Mouse (Mus musculus) neural tube, embryonic 14.5 days (tissue): ENCODE results near the gene Cldn15. TPM values are rescaled to one million over a fixed set of nuclear protein-coding genes. Genes with fewer than 3 reads are reported as not detected.

Experiments
- ATAC-seq: fragments of 200-750 bp; cut with Nextera tagmentation; 2 replicates; pipeline ENCODE4 v1.8.0; 2017; ENCODE audit warnings: low read depth, mild to moderate bottlenecking, moderate TSS enrichment, moderate library complexity
- H3K27ac ChIP-seq: fragments of 300-500 bp; sonication (generic); 2 replicates; pipeline ENCODE4 v1.5.1; 2014; ENCODE audit warnings: low read depth, mild to moderate bottlenecking, control low read depth, low read length, moderate library complexity, mixed read lengths
- H3K27me3 ChIP-seq: fragments of 300-500 bp; sonication (generic); 2 replicates; pipeline ENCODE4 v1.6.1; 2014; ENCODE audit warnings: low read length; ENCODE audit not compliant: control insufficient read depth, insufficient read depth
- H3K36me3 ChIP-seq: fragments of 300-500 bp; sonication (generic); 2 replicates; pipeline ENCODE4 v1.6.1; 2014; ENCODE audit warnings: low read length, mixed read lengths; ENCODE audit not compliant: control insufficient read depth, insufficient read depth
- H3K4me1 ChIP-seq: fragments of 300-500 bp; sonication (generic); 2 replicates; pipeline ENCODE4 v1.6.1; 2014; ENCODE audit warnings: low read length; ENCODE audit not compliant: control insufficient read depth, insufficient read depth
- H3K4me2 ChIP-seq: fragments of 300-500 bp; sonication (generic); 2 replicates; pipeline ENCODE4 v1.6.1; 2014; ENCODE audit warnings: mild to moderate bottlenecking, low read depth, low read length, control low read depth
- H3K4me3 ChIP-seq: fragments of 300-500 bp; sonication (generic); 2 replicates; pipeline ENCODE4 v1.5.1; 2014; ENCODE audit warnings: low read depth, low read length, control low read depth, mixed read lengths
- H3K9ac ChIP-seq: fragments of 300-500 bp; sonication (generic); replicated peaks from 2 replicates; pipeline ENCODE4 v1.6.1; 2014; ENCODE audit warnings: low read depth, mild to moderate bottlenecking, control low read depth, low read length, mixed read lengths
- H3K9me3 ChIP-seq: fragments of 300-500 bp; sonication (generic); 2 replicates; pipeline ENCODE4 v1.6.1; 2016; ENCODE audit warnings: low read length; ENCODE audit not compliant: control insufficient read depth
- WGBS: fragments of 180-500 bp; shearing (Covaris S2); extraction: QIAGEN DNeasy Blood & Tissue Kit; methylation state at CpG from one replicate; pipeline ENCODE4 v1.1.7; 2014; 5-methylcytosine and 5-hydroxymethylcytosine counted together
- polyA plus RNA-seq: library from polyadenylated mRNA; unstranded; fragments of >200 nt; fragmentation: Nextera tagmentation; extraction: Ambion mirVana; gene quantifications from 2 replicates; pipeline ENCODE4 v1.2.1, GENCODE M21; 2014

The Cldn15 gene
- polyA plus RNA-seq, 1 experiment from 2014 or later, result 0.12 TPM

DNA sequence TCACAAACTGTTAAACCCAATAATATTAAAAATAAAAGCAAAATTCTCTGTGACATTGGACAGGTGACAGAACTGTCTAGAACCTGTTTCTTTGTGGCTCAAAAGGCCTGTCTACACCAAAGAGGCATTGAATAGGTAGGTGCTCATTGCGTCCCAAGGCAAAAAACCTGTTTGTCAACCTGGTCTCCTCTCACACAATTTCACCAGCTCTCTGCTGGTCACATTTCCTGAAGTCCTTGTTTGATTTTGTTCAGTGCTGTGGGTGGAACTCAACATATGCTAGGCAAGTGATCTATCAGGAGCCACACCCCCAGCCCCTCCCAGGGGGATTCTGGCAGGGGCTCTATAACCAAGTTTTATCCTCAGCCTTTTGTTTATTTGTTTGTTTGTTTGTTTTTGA, 9.2 kb upstream of the Cldn15 start:
- H3K4me1 ChIP-seq, result peaks cover 11% of the 10 kb centered on the region
- 95% methylated on average over 1 of the region's 1 CpGs for WGBS
- no peak overlapping the region for H3K4me2 ChIP-seq
- no peaks in the 10 kb centered on the region for H3K27me3 ChIP-seq
- H3K4me3 ChIP-seq, result no peak overlapping the region
- H3K36me3 ChIP-seq, result no peaks in the 10 kb centered on the region
- H3K9ac ChIP-seq, result no peak overlapping the region
- no peaks in the 10 kb centered on the region for H3K9me3 ChIP-seq
- no peak for ATAC-seq
- H3K27ac ChIP-seq, result no peak overlapping the region

- WGBS, result 53% methylated on average over 5 of the region's 5 CpGs
- H3K4me2 ChIP-seq, result no peak overlapping the region
- no peaks in the 10 kb centered on the region for H3K9me3 ChIP-seq
- no peak overlapping the region for H3K9ac ChIP-seq
- H3K27ac ChIP-seq, result no peak overlapping the region
- H3K36me3 ChIP-seq, result 0 out of 2 replicates have a peak, but pooled peaks cover 9% of the 10 kb centered on the region
- no peaks in the 10 kb centered on the region for H3K27me3 ChIP-seq
- no peak for ATAC-seq
- peaks cover 14% of the 10 kb centered on the region for H3K4me1 ChIP-seq
- no peak overlapping the region for H3K4me3 ChIP-seq
Observed at GRCm38 (mm10) chr5:136958991-136959605, 7.3 kb upstream of the Cldn15 start.

GRCm38 (mm10) chr5:136960053-136960452, 6.4 kb upstream of the Cldn15 start:
- H3K9ac ChIP-seq, result no peak overlapping the region
- H3K4me2 ChIP-seq, result no peak overlapping the region
- no peak overlapping the region for H3K4me3 ChIP-seq
- peaks cover 16% of the 10 kb centered on the region; the same call in 1 of the 2 replicates for H3K36me3 ChIP-seq
- peaks cover 8% of the 10 kb centered on the region; the same call in 1 of the 2 replicates for H3K4me1 ChIP-seq
- WGBS, result 98% methylated on average over 6 of the region's 6 CpGs
- no peak overlapping the region for H3K27ac ChIP-seq
- no peaks in the 10 kb centered on the region for H3K9me3 ChIP-seq
- no peak for ATAC-seq
- no peaks in the 10 kb centered on the region for H3K27me3 ChIP-seq

DNA sequence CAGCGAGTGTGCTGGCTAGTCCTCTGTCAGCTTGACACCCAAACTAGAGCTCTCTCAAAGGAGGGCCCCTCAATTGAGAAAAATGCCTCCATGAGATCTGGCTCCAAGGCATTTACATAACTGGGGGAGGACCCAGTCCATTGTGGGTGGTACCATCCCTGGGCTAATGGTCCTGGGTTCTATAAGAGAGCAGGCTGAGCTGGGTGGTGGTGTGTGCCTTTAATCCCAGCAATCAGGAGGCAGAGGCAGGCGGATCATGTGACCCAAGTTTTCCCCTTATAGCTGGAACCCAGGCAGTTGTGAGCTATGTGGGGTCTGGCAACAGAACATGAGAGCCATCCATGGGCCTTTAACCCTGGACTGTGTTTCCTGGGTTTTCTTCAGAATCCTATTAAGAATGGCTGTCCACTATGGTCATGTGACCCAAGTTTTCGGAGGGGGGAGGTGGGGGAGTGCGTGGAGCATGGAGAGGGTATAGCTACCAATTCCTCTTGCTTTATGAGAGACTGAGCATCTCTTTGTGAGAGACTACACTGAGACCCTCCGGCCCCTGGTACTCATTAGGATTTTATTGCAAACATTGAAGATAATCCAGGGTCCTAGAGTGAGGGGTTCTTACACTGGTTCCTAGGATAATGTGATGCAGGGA, 5.0 kb upstream of the Cldn15 start:
- Histone ChIP-seq H3K27ac (peak overlapping the region; percentile 86), H3K4me2 (peak overlapping the region; percentile 74), H3K9me3 (no peaks in the 10 kb centered on the region), H3K27me3 (no peaks in the 10 kb centered on the region), H3K4me1 (peaks cover 5% of the 10 kb centered on the region; the same call in 1 of the 2 replicates), H3K4me3 (peak overlapping the region; percentile 66), H3K36me3 (peaks cover 29% of the 10 kb centered on the region), H3K9ac (peak overlapping the region; percentile 67)
- peak; percentile 39 for ATAC-seq
- 27% methylated on average over 5 of the region's 5 CpGs for WGBS

- peak overlapping the region; percentile 67 for H3K9ac ChIP-seq
- peak overlapping the region; percentile 86 for H3K27ac ChIP-seq
- no peaks in the 10 kb centered on the region for H3K27me3 ChIP-seq
- peak overlapping the region; percentile 74 for H3K4me2 ChIP-seq
- peak overlapping the region; percentile 66 for H3K4me3 ChIP-seq
- no peaks in the 10 kb centered on the region for H3K9me3 ChIP-seq
- peaks cover 5% of the 10 kb centered on the region; the same call in 1 of the 2 replicates for H3K4me1 ChIP-seq
- peak; percentile 90 for ATAC-seq
- WGBS, result under 1% methylated on average over 20 of the region's 20 CpGs
- peaks cover 29% of the 10 kb centered on the region for H3K36me3 ChIP-seq
Observed at GRCm38 (mm10) chr5:136961983-136962461, 4.4 kb upstream of the Cldn15 start.

- peak; percentile 73 for ATAC-seq
- peak overlapping the region; percentile 86 for H3K27ac ChIP-seq
- peak overlapping the region; percentile 66 for H3K4me3 ChIP-seq
- peaks cover 29% of the 10 kb centered on the region for H3K36me3 ChIP-seq
- H3K9ac ChIP-seq, result peak overlapping the region; percentile 67
- peaks cover 5% of the 10 kb centered on the region; the same call in 1 of the 2 replicates for H3K4me1 ChIP-seq
- no peaks in the 10 kb centered on the region for H3K9me3 ChIP-seq
- under 1% methylated on average over 10 of the region's 10 CpGs for WGBS
- peak overlapping the region; percentile 74 for H3K4me2 ChIP-seq
- no peaks in the 10 kb centered on the region for H3K27me3 ChIP-seq
Observed at GRCm38 (mm10) chr5:136962501-136962900, 3.9 kb upstream of the Cldn15 start.

GRCm38 (mm10) chr5:136962966-136963540, 3.4 kb upstream of the Cldn15 start:
- no peak for ATAC-seq

DNA sequence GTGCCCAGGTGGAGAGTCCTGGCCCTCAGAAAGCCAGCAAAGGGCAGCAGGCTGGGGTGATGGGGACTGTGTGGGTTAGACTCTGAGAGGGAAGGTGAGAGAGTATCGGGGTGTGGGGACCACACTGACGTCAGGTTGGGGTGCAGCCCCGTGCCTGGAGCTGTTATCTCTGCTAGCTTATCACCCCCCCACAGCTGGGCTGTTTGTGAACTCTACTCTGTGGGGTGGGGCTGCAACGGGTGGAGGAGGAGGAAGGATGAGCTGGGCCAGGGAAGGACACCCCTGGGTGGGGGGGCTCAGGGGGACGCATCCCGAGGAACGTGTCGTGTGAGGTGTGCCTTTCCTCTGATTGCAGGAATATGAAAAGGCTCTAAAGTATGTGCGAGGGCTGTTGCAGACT, 1.2 kb upstream of the Cldn15 start:
- 94% methylated on average over 9 of the region's 9 CpGs for WGBS
- H3K4me2 ChIP-seq, result no peak overlapping the region
- peaks cover 5% of the 10 kb centered on the region; the same call in 1 of the 2 replicates for H3K4me1 ChIP-seq
- no peaks in the 10 kb centered on the region for H3K9me3 ChIP-seq
- H3K27ac ChIP-seq, result no peak overlapping the region
- H3K36me3 ChIP-seq, result peaks cover 29% of the 10 kb centered on the region
- H3K4me3 ChIP-seq, result no peak overlapping the region
- no peak overlapping the region for H3K9ac ChIP-seq
- no peak for ATAC-seq
- no peaks in the 10 kb centered on the region for H3K27me3 ChIP-seq

More at GRCm38 (mm10) chr5:136962966-136963540, 3.4 kb upstream of the Cldn15 start:
- H3K27ac ChIP-seq, result peak overlapping the region; percentile 86; the same call in 1 of the 2 replicates
- 78% methylated on average over 8 of the region's 8 CpGs for WGBS
- peak overlapping the region; percentile 74 for H3K4me2 ChIP-seq
- H3K4me1 ChIP-seq, result peaks cover 5% of the 10 kb centered on the region; the same call in 1 of the 2 replicates
- H3K27me3 ChIP-seq, result no peaks in the 10 kb centered on the region
- H3K36me3 ChIP-seq, result peaks cover 29% of the 10 kb centered on the region
- no peaks in the 10 kb centered on the region for H3K9me3 ChIP-seq
- peak overlapping the region; percentile 66 for H3K4me3 ChIP-seq
- peak overlapping the region; percentile 67; the same call in 1 of the 2 replicates for H3K9ac ChIP-seq

GRCm38 (mm10) chr5:136965686-136966085, 730 bp upstream of the Cldn15 start:
- Histone ChIP-seq H3K27ac (no peak overlapping the region), H3K4me1 (peaks cover 5% of the 10 kb centered on the region; the same call in 1 of the 2 replicates), H3K9me3 (no peaks in the 10 kb centered on the region), H3K4me3 (no peak overlapping the region), H3K27me3 (no peaks in the 10 kb centered on the region), H3K4me2 (no peak overlapping the region), H3K9ac (no peak overlapping the region), H3K36me3 (peaks cover 29% of the 10 kb centered on the region)
- no peak for ATAC-seq
- 92% methylated on average over 8 of the region's 8 CpGs for WGBS
